Mouse (Mus musculus): Measurements from ENCODE around the gene Sox6.
"Not testable (repeated sequence)": the region's sequence is repeated elsewhere in the genome, so short reads cannot be mapped to it uniquely, and the experiment has no call there.

Gene Sox6

GRCm38 (mm10) chr7:116038511-116038910, at the start of gene Sox6:
Gene Sox6 (minus strand): TSS chr7:116038796.
- DNase-seq = no peak

GRCm38 (mm10) chr7:116084366-116084765, 45.8 kb upstream of the Sox6 start, which contains the start of gene Gm4353:
Gene Gm4353 (minus strand): TSS chr7:116084635.
- not testable (repeated sequence) for DNase-seq

GRCm38 (mm10) chr7:116060739-116061138, 22.1 kb upstream of the Sox6 start:
- DNase-seq = no peak

GRCm38 (mm10) chr7:116040470-116041019, 1.9 kb upstream of the Sox6 start:
- DNase-seq = no peak

GRCm38 (mm10) chr7:116039538-116040466, 1.2 kb upstream of the Sox6 start:
- peak; percentile 67 to 90 for DNase-seq

- DNase-seq = peak in 1 of 2 experiments; percentile 4
Observed at GRCm38 (mm10) chr7:116039196-116039537, 571 bp upstream of the Sox6 start, which contains the start of gene 1110004F10Rik. Gene 1110004F10Rik (plus strand): TSS chr7:116039397.

GRCm38 (mm10) chr7:116038024-116038423, 572 bp downstream of the Sox6 start:
- DNase-seq = no peak

- no peak for DNase-seq
Observed at GRCm38 (mm10) chr7:116036591-116037555, 1.7 kb downstream of the Sox6 start.

GRCm38 (mm10) chr7:116035504-116035903, 3.1 kb downstream of the Sox6 start:
- DNase-seq = no peak

GRCm38 (mm10) chr7:116034282-116034758, 4.3 kb downstream of the Sox6 start:
- peak; percentile 26 to 33 for DNase-seq

GRCm38 (mm10) chr7:116033371-116034241, 5.0 kb downstream of the Sox6 start:
- peak; percentile 40 to 41 for DNase-seq

GRCm38 (mm10) chr7:116032596-116033307, 5.8 kb downstream of the Sox6 start:
- peak; percentile 78 to 81 for DNase-seq

- DNase-seq = peak; percentile 63 to 66
Observed at GRCm38 (mm10) chr7:116031718-116032595, 6.6 kb downstream of the Sox6 start.

GRCm38 (mm10) chr7:116031388-116031717, 7.2 kb downstream of the Sox6 start:
- DNase-seq = peak in 1 of 2 experiments; percentile 8

GRCm38 (mm10) chr7:116030597-116031387, 7.8 kb downstream of the Sox6 start:
- DNase-seq = peak; percentile 10 to 13

- DNase-seq = no peak
Observed at GRCm38 (mm10) chr7:116029991-116030390, 8.6 kb downstream of the Sox6 start.

GRCm38 (mm10) chr7:116002726-116003125, 35.9 kb downstream of the Sox6 start:
- DNase-seq = no peak

GRCm38 (mm10) chr7:115988109-115988779, 50.4 kb downstream of the Sox6 start:
- no peak for DNase-seq

GRCm38 (mm10) chr7:115985716-115986115, 52.9 kb downstream of the Sox6 start:
- no peak for DNase-seq

Measured in kidney, adult 8-10 months (tissue).